Mouse (Mus musculus): ENCODE data around the gene Hmg20a.

Gene Hmg20a

DNA sequence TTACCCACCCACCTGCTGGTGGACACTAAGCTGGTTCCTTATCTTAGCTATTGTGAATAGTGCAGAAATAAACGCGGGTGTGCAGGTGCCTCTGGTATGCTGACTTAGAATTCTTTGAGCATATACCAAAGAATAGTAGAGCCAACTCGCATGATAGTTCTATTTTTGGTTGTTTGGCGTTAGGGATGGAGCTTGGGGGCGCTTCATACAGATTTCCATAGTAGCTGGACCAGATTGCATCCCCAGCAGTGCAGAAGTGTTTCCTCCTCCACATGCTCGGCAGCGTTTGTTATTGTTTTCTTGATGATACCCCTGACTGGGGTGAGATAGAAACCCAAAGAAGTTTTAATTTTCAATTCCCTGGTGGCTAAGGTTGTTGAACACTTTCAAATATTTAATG is 21.3 kb downstream of the Hmg20a start:
- DNase-seq (ENCODE audit: low spot score in 2 of 2), result no peak

DNA sequence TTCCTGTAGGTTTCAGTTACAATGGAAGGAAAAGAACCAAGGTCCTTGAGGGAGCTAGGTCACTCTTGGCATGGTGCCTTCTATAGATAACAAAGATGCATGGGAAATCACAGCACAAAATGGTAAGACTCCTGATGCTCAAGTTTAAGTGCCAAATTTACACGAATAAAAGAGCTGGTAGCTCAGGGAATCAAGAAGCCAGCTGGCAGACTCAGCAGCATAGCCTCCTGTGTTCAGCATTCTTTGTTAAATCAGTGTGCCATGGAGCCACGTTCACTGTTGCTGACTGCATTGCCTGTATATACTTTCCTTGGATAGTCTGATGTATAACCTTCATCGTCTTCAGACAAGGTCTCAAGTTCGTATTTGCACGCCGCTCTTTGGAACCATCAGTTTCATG is 33.2 kb downstream of the Hmg20a start:
- DNase-seq (ENCODE audit: low spot score in 2 of 2), result no peak

DNA sequence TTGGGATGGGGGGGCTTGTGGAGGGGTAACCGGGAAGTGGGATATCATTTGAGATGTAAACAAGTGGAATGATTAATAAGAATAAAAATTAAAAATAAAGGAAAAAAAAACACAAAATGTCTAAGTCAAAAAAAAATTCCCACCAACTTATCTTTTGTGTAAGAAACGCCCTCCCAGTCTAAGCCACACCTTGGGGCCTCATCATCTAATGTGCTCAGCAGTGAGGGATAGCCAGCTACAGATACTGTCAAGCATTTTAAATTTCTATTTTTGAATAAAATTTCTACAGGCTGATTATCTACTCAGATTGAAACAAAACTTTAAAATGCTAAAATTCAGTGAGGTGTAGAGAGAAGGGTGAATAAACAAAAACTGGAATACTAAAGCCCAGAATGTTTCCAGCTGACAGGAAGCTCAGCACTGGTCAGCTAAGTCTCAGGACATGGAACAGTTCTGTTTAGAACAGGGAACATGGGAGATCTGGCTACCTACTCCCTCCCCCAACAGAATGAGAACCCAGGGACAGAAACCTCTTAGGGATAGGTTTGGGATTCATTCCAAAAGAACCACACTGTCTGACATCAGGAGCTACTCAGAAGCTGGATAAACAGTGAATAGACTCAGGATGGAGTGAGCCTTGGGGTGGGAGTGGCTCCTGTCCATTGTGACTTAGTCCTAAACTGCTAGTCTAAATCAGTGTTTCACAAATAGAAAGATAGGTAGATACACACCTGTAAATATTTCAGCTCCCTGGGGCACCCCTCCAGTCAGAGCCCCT is 34.8 kb downstream of the Hmg20a start:
- no peak for DNase-seq (ENCODE audit: low spot score in 2 of 2)

DNA sequence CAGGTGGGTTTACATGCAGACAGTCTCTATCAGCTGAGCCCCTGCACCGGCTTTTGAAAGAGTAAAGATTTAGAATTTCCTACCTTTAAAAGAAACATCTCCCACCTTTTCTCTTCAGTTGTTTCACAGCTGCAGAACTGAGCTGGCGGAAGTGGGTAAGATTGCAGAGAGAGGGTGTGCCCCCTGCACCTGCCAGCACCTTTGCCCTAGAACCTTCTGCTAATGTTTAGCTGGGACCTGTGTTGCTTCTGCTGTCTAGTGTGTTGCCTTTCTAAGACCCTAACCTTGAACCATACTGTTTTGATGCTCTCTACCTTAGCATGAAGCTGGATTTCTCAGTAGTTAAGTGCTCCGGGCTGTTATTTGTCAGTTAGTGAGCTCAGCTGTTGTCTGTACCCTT is 38.0 kb downstream of the Hmg20a start:
- DNase-seq (ENCODE audit: low spot score in 2 of 2), result no peak

DNA sequence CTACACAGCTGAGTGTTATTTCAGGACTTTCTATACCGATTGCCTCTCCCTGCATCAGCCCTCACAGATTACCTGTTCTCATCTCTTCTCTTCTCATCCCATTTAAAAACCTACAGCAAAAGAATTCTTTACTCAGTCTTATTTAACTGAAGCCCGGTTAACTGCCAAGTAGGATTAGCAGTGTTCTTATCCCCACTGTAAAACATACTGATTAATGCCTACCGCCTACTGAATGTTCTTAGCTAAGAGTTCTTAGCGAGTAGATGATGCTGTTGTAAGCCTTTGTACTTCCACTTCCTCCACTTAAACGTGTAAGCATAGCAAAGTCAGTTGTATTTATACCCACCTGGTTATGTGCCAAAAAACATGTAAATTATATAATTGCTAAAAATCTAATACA is 42.6 kb downstream of the Hmg20a start:
- no peak for DNase-seq (ENCODE audit: low spot score in 2 of 2)

DNA sequence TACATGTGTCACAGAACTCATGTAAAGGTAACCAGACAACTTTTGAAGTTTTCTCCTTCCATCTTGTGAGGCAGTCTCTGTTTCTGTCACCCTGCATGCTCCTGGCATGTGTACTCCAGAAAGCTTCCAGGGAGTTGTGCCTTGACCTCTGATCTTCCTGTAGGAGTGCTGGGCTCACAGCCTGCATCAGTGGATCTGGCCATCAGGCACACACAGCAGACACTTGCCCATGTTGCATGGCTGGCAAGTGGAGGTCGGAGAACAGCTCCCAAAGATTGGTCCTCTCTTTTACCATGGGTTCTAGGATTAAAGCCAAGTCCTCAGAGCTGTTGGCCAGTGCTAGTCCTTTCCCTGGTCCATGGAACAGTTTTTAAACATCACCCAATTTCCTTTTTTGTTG is 44.2 kb downstream of the Hmg20a start:
- DNase-seq (ENCODE audit: low spot score in 2 of 2), result no peak

DNA sequence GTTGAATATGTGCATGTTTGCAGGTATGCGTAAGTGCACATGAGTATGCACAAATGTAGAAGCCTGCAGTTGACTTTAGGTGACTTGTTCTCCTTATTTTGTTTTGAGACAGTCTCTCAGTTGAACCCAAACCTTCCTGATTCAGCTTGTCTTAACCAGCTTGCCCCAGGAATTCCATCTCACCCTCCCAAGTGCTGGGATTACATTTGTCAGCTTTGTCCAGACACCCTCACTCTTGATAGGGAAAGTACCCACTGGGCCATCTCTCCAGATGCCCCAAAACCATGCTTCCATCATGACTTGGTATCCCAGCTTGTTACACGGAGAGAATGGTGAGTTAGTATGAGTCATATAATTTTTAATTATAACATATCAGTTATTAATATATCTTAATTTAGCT is 44.6 kb downstream of the Hmg20a start:
- no peak for DNase-seq (ENCODE audit: low spot score in 2 of 2)

DNA sequence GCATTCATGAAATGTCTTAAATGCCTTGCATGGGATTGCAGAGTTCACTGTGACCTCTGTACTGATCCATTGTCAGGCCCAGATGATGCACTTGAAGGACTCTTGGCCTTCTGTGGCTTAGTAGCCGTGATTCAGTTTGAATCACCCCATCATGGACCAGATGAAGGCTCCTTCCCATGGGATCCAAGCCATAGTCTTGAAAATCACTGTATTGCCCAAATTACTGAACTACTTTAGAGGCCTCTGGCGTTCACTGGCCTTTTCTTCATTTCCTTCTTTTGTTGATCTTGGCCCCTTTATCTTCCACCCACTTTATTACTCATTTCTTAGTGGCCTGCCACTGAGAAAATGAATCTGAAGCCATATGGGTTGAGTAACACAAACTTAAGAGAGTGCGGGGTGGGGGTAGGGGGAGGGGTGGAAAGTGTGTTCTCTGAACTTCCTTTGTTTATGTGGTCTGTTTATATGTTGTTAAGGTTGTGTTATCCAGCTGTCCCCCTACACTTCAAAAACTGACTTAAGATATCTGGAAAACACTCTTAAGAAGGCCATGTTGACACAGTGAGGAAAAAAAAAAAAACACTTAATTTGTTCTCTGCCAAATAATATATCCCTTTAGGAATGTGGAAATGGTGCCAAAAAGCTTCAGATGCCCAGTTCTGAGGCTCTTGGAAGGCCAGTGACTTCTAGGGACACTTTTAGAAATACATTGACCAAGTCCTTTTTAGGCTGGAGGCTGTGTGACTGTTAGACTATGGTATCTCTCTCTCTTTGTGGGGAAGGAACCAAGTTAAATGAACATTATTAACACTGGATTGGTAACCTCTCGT is 45.5 kb downstream of the Hmg20a start:
- no peak for DNase-seq (ENCODE audit: low spot score in 2 of 2)

DNA sequence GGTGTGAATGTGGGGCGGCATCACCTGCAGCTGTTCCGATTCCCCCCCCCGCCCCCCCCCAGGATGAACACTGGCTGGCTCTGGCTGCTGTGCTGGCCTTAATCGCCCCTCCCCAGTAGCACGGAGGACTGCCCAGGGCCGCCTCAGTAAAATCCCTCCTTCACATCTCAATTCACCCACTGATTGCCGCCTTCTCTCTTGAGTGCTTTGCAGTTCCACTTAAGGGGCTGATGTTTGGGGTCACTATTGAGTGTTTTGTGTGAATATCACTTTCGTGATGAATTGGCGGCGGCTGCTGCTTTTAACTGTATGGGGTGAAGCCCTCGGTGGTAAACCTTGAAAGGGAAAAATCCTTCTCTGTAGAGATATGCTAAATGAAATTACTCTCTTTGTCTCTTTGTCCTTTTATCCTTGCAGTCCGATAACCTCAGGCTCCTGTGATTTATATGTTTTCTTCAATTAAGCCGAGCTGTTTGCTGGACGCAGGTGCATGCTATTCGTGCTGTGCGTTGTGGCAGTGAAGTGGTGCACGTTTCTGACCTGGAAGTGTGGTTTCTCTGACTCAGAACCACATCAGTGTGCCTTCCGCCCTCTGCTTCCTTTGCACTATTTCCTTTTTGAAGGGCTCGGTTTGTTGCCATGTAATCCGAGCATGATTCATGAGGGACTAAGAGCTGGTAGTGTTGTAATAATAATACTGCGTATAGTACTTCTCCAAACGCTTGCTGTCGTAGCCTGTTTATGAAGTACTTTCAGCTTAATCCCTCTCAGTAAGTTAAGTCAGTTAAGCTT is 46.6 kb downstream of the Hmg20a start:
- DNase-seq (ENCODE audit: low spot score in 2 of 2), result peak in 1 of 2 experiments; percentile 5

DNA sequence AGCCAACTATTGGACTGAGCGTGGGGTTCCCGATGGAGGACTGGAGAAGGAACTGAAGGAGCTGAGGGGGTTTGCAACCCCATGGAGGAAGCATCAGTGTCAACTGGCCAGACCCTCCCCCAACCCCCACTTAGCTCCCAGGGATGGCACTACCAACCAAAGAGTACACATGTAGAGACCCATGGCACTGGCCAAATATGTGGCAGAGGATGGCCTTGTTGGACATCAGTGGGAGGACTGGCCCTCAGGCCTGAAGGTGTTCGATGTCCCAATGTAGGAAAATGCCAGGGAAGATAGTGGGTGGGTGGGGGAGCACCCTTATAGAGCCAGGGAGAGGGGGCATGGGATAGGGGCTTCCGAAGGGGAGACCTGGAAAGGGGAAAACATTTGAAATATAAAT is 47.8 kb downstream of the Hmg20a start:
- DNase-seq (ENCODE audit: low spot score in 2 of 2), result no peak

DNA sequence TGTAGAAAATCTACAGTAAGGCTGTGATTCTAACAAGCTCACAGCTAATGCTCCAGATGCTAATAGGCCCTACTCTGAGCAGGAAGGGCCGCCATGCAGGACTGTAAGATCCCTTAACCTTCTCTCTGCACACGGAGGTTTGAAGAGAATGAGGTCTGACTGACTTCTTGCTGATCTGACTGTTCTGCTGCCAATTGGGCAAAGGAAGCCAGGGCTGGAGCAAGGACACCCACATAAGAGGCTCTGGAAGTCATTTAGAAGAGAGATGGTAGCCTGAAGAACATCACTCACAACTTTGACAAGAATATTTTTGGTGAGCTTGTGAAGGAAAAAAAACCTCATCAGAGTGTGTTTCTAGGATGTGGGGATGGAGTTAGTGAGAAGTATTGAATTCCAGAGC is 51.2 kb downstream of the Hmg20a start:
- DNase-seq (ENCODE audit: low spot score in 2 of 2), result no peak

DNA sequence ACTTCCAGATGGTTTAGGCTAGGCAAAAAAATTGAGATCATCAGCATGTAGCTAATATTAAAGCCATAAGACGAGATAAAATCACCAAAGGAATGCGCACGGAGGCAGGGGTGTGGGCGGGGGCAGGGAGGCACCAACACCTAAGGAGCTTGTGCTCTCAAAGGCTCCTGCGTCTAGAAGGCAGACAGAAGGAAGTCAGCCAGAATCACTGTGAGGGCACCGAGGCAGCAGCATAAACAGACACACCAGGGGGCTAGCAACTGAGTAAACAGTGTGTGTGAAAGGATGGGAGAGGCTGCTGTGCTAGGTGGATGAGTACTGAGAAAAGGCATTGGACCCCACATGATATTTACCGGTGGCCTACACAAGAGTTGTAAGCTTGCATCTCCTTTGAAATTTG is 51.9 kb downstream of the Hmg20a start:
- no peak for DNase-seq (ENCODE audit: low spot score in 2 of 2)

DNA sequence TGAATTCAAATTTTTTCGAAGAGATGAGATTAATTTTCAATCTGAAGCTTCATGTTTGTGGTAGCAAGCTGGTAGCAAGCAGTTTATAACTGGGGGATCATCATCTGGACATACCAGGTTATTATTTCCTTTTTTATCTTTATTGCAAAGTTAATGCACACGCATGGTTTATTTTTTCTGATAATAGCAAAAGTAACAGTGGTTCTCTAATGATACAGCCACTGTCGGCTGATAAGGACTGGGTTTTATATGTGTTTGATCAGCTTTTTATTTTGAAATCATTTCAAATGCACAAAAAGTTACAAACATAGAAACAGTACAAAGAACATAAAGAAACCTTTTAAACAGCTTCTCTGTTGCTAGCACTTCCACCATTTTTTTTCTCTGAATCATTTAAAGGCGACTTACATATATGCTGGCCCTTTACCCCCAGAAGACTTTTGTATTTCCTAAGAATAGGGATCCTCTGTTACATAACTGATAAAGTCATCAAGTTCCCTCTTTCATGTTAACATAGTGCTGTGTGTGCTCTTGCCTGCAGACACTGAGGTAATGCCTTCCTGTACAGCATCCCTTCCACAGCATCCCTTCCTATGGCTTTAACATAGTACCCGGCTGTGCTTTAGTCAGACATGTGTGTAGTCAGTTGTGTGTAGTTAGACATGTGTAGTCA is 60.7 kb downstream of the Hmg20a start:
- DNase-seq (ENCODE audit: low spot score in 2 of 2), result no peak

DNA sequence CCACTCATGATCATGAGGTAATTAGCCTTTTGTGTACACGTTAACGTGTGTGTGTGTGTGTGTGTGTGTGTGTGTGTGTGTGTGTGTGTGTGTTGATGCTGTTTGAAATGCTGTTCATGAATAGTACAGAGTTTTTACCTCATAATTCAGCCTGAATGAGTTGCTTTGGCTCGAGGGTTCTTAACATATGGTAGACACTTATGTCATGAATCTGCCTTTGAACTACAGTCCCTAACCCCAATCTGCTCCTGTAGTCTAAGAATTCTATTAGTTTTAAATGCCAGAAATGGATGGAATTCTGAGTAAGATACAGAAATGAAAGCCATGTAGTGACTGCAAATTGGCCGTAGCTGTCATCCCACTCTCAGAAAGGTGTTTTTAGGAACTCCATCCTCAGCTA is 64.2 kb downstream of the Hmg20a start:
- DNase-seq (ENCODE audit: low spot score in 2 of 2), result no peak

DNA sequence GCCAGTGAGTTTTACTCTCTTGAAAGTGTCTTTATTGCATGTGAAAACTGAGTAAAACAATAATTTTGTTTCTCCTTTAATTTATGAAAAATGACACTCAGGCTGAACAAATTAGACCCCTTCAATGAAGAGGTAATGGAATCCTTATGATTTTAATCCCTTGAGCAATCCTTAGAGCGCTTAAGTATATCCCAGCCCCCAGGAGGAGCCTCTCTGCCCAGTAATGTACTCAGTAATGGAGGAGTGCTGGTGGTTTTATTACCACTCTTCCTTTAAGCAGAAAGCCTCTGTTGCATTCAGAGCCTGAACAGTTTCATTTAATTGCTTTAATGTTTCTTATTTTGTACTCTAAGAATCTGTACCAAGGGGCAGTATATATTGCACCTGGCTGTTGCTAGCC is 67.0 kb downstream of the Hmg20a start:
- no peak for DNase-seq (ENCODE audit: low spot score in 2 of 2)

DNA sequence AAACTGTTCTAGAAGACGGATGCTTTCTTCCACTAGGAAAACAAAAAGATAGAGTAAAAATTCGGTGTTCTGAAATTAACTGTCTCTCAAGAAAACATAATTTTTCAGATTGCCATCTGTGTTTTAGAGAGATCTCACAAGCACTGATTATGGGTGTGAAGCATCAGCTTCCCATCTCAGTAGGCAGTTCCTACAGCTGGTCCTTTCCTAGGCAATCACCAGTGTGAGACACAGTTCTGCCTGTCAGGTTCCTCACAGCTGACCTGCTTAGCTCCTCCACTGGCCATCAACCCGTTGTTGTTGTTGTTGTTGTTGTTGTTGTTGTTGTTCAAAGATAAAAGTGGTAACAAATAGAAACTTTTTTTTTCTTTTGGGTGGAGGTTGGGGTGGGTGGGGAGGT is 67.7 kb downstream of the Hmg20a start:
- no peak for DNase-seq (ENCODE audit: low spot score in 2 of 2)

DNA sequence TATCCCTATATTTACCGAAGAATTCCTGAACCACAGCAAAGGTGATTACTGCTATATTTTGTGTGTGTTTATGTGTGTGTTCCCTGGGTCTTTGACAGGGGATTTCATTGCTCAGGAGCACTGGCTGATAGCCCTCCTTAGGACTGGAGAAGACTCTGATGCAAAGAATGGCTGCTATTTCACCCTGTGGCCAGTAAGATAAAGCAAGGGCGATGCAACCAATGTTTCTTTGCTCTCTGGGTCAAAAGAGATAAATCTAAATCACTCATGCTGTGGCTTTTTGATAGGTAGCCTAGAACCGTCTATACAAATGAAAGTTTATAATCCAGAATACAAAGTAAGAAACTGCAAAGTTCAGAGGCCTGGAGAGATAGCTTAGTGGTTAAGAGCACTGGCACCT is 69.2 kb downstream of the Hmg20a start:
- no peak for DNase-seq (ENCODE audit: low spot score in 2 of 2)

DNA sequence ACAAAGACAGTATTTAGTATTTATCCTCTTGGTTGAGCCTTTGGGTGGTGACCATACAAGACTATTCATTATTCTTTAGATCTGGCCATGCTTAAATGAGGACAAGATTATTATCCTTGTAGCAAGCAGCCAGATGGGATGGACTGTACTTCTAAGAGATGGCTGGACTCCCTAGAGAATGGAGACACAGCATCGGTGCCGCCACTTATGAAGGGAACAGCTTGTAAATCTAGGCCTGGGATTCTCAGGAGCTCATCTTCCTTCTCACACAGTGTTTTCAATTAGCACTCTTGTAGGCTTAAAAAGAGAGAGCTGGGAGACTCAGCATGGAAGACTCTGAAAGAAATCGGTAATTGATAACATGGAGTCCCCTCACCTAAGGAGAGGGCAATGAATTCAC is 74.0 kb downstream of the Hmg20a start:
- no peak for DNase-seq (ENCODE audit: low spot score in 2 of 2)

DNA sequence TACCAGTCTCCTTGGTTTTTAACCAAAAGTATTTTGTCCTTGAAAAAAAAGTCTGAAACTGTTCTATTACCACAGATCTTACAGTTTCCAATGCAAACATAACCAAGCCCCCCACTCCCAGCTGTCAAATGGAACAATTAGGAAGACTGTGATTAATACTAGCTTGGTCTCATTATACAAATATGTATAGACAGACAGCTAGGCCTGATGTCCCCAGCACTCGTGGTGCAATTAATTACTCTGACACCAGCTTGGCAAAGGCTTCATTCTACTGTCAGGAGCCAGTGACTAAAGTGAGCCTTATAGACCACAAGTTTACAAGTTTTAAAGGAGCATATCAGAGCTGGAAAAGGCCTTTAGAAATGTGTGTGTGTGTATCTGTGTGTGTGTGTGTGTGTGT is 74.5 kb downstream of the Hmg20a start:
- DNase-seq (ENCODE audit: low spot score in 2 of 2), result no peak

DNA sequence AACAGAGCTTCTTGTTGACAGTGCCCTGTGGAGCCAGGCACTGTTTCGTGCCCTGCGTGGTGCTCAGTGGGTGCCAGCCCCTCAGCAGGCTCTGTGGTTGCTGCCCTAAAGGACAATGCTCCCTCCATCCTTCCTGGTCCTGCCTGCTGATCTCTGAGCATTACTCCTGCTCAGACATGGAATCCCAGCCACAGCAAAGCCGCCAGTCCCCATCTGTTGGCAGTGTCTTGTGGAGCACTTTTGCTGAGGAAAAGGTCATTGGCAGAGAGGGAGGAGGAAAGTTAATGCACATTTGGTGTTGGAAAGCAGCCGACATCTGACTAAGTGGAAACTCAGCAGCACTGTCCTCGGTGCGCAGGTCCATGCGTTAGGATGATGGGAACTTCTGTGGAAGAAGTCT is 76.7 kb downstream of the Hmg20a start:
- no peak for DNase-seq (ENCODE audit: low spot score in 2 of 2)

DNA sequence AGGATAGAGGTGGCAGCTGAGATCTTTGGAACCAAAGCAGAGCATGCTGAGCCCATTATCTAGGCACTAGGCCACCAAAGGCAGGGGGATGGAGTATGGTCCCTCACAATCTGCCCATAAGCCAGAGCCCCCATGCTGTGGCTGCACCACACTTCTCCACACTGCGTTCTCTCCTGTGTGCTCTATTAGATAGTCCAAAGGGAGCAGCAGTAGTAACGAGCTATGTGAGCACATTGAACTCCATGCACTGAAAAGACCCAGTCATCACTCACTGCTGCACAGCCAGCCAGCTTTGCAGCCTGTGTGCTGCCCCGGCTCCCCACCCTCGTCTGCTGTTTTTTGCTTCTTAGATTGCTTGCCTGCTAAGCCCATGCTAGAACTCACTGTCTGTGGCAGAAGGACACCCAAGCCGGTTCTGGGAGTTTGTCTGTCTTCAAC is 77.4 kb downstream of the Hmg20a start:
- DNase-seq (ENCODE audit: low spot score in 2 of 2), result no peak

DNA sequence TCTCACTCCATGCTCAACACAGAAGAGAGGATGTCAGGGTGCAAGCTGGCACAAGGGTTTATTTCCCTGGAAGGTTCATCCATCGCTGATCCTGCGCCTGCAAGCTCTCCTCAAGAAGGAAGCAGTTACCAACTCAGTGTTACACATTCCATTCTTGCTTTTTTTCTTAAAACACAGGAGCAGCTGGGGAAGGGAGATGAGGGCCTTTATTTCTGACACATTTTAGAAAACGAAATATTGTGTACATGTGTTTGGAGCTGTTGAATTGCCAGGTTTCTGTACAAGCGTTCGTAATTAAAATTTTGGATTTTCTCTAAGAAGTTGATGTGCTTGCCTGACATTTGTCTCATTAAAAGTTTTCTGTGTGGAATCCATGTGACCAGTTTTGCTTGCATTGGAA is 78.2 kb downstream of the Hmg20a start:
- no peak for DNase-seq (ENCODE audit: low spot score in 2 of 2)

Data from spleen, postnatal 14 days (tissue).